Mouse (Mus musculus) splenic B cell, adult 2 months (primary cell): Measurements from ENCODE around the gene Vcl.

ENCODE experiments used
- DNase-seq: peaks from one replicate; pipeline ENCODE4 v3.0.0-alpha.2; 2011; ENCODE audit warnings: low read depth, low spot score
- H3K27me3 ChIP-seq: 2 replicates; pipeline ENCODE4 v1.6.1; 2012; ENCODE audit warnings: mild to moderate bottlenecking, low read length, moderate library complexity, mixed read lengths; ENCODE audit not compliant: control insufficient read depth, poor library complexity, insufficient read depth, severe bottlenecking
- H3K36me3 ChIP-seq: 2 replicates; pipeline ENCODE4 v1.6.1; 2012; ENCODE audit warnings: mild to moderate bottlenecking, low read length, moderate library complexity, mixed read lengths; ENCODE audit not compliant: control insufficient read depth, poor library complexity, insufficient read depth, severe bottlenecking

Gene Vcl

DNA sequence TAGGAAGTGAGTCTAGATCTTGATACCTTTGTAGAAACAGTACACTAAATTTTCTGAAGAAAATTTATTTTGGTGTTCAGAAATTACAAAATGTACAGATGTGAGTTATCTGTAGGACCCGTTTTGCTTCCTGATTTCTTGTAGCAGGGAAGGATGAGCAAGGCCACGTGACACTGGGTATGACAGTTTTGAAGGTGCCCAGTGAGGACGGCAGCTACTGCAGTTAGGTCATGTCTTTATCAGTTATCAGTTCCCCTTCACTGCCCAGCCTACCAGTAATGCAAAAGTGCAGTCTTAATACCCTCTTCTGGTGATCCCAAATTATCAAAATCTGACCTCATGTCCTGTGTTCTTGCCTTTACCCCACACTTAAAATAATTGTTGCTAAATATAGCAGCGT is 148.7 kb downstream of the Vcl start:
- DNase-seq = no peak
- Histone ChIP-seq H3K36me3 (no peaks in the 10 kb centered on the region), H3K27me3 (no peaks in the 10 kb centered on the region)

DNA sequence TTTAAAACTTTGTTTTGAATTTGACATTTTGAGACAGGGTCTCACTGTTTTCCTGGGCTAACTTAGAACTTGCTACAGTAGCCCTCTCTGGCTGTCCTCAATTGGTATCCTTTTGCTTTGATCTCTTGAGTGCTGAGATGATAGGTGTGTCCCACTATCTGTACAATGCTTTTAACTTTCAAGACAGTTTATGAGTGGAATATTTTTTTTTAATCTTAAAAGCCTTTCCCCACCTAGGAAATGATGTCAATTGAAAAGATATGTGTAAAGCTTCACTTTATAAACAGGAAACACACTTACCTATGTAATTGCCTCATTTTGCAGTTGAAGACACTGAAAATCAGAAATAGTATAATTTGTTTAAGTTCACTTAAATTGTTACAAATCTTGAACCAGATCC is 149.3 kb downstream of the Vcl start:
- Histone ChIP-seq H3K36me3 (no peaks in the 10 kb centered on the region), H3K27me3 (no peaks in the 10 kb centered on the region)
- DNase-seq = no peak

DNA sequence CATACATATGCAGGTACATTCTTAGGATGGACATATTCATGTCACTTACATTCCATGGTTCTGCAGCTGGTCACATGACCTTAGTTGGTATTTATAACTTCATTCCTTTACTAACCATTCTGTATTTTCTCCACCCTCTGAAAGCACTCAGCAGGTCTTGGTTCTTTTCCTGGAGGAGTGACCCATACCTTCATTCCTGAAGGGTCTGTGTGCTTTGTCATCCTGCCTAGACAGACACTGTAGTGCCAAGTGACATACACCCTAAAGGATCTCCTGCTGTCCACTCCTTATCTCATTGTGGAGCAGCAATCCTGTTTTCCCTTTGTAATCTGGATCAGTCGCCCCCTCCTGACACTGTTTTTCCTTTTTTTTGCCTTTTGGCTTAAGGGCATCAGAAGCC is 153.6 kb downstream of the Vcl start:
- Histone ChIP-seq H3K27me3 (no peaks in the 10 kb centered on the region), H3K36me3 (no peaks in the 10 kb centered on the region)
- DNase-seq = no peak
